Mouse (Mus musculus): ENCODE measurements around the gene Eif2a. TPM values are rescaled to one million over a fixed set of nuclear protein-coding genes. Genes with fewer than 3 reads are reported as not detected.

Gene Eif2a
- polyA plus RNA-seq, 1 experiment, result 15.4 TPM

GRCm38 (mm10) chr3:58513483-58513882 lies 12.1 kb upstream of the Eif2a start:
- no peak overlapping the region for H3K27ac ChIP-seq (ENCODE audit: insufficient read depth, low read depth, low read length)
- no peaks in the 10 kb centered on the region for H3K27me3 ChIP-seq (replicated peaks; ENCODE audit: control insufficient read depth, insufficient read depth, low read length)
- H3K4me1 ChIP-seq (ENCODE audit: control insufficient read depth, insufficient read depth, low read length), result no peaks in the 10 kb centered on the region
- WGBS, result 88% methylated on average over 4 of the region's 4 CpGs
- H3K4me3 ChIP-seq (ENCODE audit: insufficient read depth, low read depth, low read length), result no peak overlapping the region
- no peak for DNase-seq
- TF ChIP-seq CTCF (conservative IDR thresholded peaks at IDR 0.05; ENCODE audit: insufficient read depth, insufficient read length, low read depth, low read length), result no peak
- TF ChIP-seq POLR2A (IDR thresholded peaks at IDR 0.05; ENCODE audit: low read depth, low read length), result no peak
- no peaks in the 10 kb centered on the region for H3K36me3 ChIP-seq (ENCODE audit: control insufficient read depth, insufficient read depth, low read length)

GRCm38 (mm10) chr3:58515947-58516601 lies 9.5 kb upstream of the Eif2a start:
- no peaks in the 10 kb centered on the region for H3K36me3 ChIP-seq (ENCODE audit: control insufficient read depth, insufficient read depth, low read length)
- H3K4me1 ChIP-seq (ENCODE audit: control insufficient read depth, insufficient read depth, low read length), result no peaks in the 10 kb centered on the region
- H3K27me3 ChIP-seq (replicated peaks; ENCODE audit: control insufficient read depth, insufficient read depth, low read length), result no peaks in the 10 kb centered on the region
- WGBS, result 26% methylated on average over 1 of the region's 1 CpGs
- TF ChIP-seq POLR2A (IDR thresholded peaks at IDR 0.05; ENCODE audit: low read depth, low read length), result no peak
- no peak for TF ChIP-seq CTCF (conservative IDR thresholded peaks at IDR 0.05; ENCODE audit: insufficient read depth, insufficient read length, low read depth, low read length)
- no peak overlapping the region for H3K27ac ChIP-seq (ENCODE audit: insufficient read depth, low read depth, low read length)
- no peak for DNase-seq
- H3K4me3 ChIP-seq (ENCODE audit: insufficient read depth, low read depth, low read length), result no peak overlapping the region

GRCm38 (mm10) chr3:58516602-58516976 lies 9.0 kb upstream of the Eif2a start:
- peaks cover 2% of the 10 kb centered on the region for H3K36me3 ChIP-seq (ENCODE audit: control insufficient read depth, insufficient read depth, low read length)
- no peaks in the 10 kb centered on the region for H3K27me3 ChIP-seq (replicated peaks; ENCODE audit: control insufficient read depth, insufficient read depth, low read length)
- DNase-seq, result peak; percentile 8
- no peak overlapping the region for H3K27ac ChIP-seq (ENCODE audit: insufficient read depth, low read depth, low read length)
- no peak overlapping the region for H3K4me3 ChIP-seq (ENCODE audit: insufficient read depth, low read depth, low read length)
- no peak for TF ChIP-seq POLR2A (IDR thresholded peaks at IDR 0.05; ENCODE audit: low read depth, low read length)
- no peak for TF ChIP-seq CTCF (conservative IDR thresholded peaks at IDR 0.05; ENCODE audit: insufficient read depth, insufficient read length, low read depth, low read length)
- 49% methylated on average over 7 of the region's 7 CpGs for WGBS
- H3K4me1 ChIP-seq (ENCODE audit: control insufficient read depth, insufficient read depth, low read length), result no peaks in the 10 kb centered on the region

- DNase-seq, result no peak
- no peaks in the 10 kb centered on the region for H3K27me3 ChIP-seq (replicated peaks; ENCODE audit: control insufficient read depth, insufficient read depth, low read length)
- peaks cover 4% of the 10 kb centered on the region for H3K36me3 ChIP-seq (ENCODE audit: control insufficient read depth, insufficient read depth, low read length)
- H3K4me1 ChIP-seq (ENCODE audit: control insufficient read depth, insufficient read depth, low read length), result no peaks in the 10 kb centered on the region
- TF ChIP-seq POLR2A (IDR thresholded peaks at IDR 0.05; ENCODE audit: low read depth, low read length) (no peak), CTCF (conservative IDR thresholded peaks at IDR 0.05; ENCODE audit: insufficient read depth, insufficient read length, low read depth, low read length) (no peak)
- 58% methylated on average over 5 of the region's 5 CpGs for WGBS
- H3K27ac ChIP-seq (ENCODE audit: insufficient read depth, low read depth, low read length), result no peak overlapping the region
- H3K4me3 ChIP-seq (ENCODE audit: insufficient read depth, low read depth, low read length), result no peak overlapping the region
These were observed 8.4 kb upstream of the Eif2a start for GRCm38 (mm10) chr3:58517258-58517657.

GRCm38 (mm10) chr3:58517800-58518199 lies 7.8 kb upstream of the Eif2a start:
- Histone ChIP-seq H3K27me3 (replicated peaks; ENCODE audit: control insufficient read depth, insufficient read depth, low read length) (no peaks in the 10 kb centered on the region), H3K4me3 (ENCODE audit: insufficient read depth, low read depth, low read length) (no peak overlapping the region), H3K36me3 (ENCODE audit: control insufficient read depth, insufficient read depth, low read length) (peaks cover 4% of the 10 kb centered on the region), H3K4me1 (ENCODE audit: control insufficient read depth, insufficient read depth, low read length) (no peaks in the 10 kb centered on the region), H3K27ac (ENCODE audit: insufficient read depth, low read depth, low read length) (no peak overlapping the region)
- 83% methylated on average over 5 of the region's 5 CpGs for WGBS
- DNase-seq, result no peak
- no peak for TF ChIP-seq POLR2A (IDR thresholded peaks at IDR 0.05; ENCODE audit: low read depth, low read length)
- no peak for TF ChIP-seq CTCF (conservative IDR thresholded peaks at IDR 0.05; ENCODE audit: insufficient read depth, insufficient read length, low read depth, low read length)

- 73% methylated on average over 2 of the region's 2 CpGs for WGBS
These were observed 6.7 kb upstream of the Eif2a start for GRCm38 (mm10) chr3:58518962-58519361.

GRCm38 (mm10) chr3:58519536-58519935 lies 6.1 kb upstream of the Eif2a start:
- Histone ChIP-seq H3K36me3 (ENCODE audit: control insufficient read depth, insufficient read depth, low read length) (peaks cover 5% of the 10 kb centered on the region), H3K27ac (ENCODE audit: insufficient read depth, low read depth, low read length) (no peak overlapping the region), H3K4me1 (ENCODE audit: control insufficient read depth, insufficient read depth, low read length) (0 out of 2 replicates have a peak, but pooled peaks cover 2% of the 10 kb centered on the region), H3K4me3 (ENCODE audit: insufficient read depth, low read depth, low read length) (no peak overlapping the region), H3K27me3 (replicated peaks; ENCODE audit: control insufficient read depth, insufficient read depth, low read length) (no peaks in the 10 kb centered on the region)
- no peak for TF ChIP-seq POLR2A (IDR thresholded peaks at IDR 0.05; ENCODE audit: low read depth, low read length)
- DNase-seq, result no peak
- WGBS, result 37% methylated on average over 3 of the region's 3 CpGs

More at GRCm38 (mm10) chr3:58518962-58519361, 6.7 kb upstream of the Eif2a start:
- TF ChIP-seq CTCF (conservative IDR thresholded peaks at IDR 0.05; ENCODE audit: insufficient read depth, insufficient read length, low read depth, low read length) (no peak), POLR2A (IDR thresholded peaks at IDR 0.05; ENCODE audit: low read depth, low read length) (no peak)
- H3K27me3 ChIP-seq (replicated peaks; ENCODE audit: control insufficient read depth, insufficient read depth, low read length), result no peaks in the 10 kb centered on the region
- DNase-seq, result no peak
- 0 out of 2 replicates have a peak, but pooled peaks cover 2% of the 10 kb centered on the region for H3K4me1 ChIP-seq (ENCODE audit: control insufficient read depth, insufficient read depth, low read length)
- H3K27ac ChIP-seq (ENCODE audit: insufficient read depth, low read depth, low read length), result no peak overlapping the region
- peaks cover 5% of the 10 kb centered on the region for H3K36me3 ChIP-seq (ENCODE audit: control insufficient read depth, insufficient read depth, low read length)
- no peak overlapping the region for H3K4me3 ChIP-seq (ENCODE audit: insufficient read depth, low read depth, low read length)
